Mouse (Mus musculus): ENCODE measurements at regions not wholly inside any gene's neighbourhood (a gene's known extent, or its start where the extent isn't known, plus 50 kb on each side); places are given as distances from the start of the nearest gene placed in this dataset.

DNA sequence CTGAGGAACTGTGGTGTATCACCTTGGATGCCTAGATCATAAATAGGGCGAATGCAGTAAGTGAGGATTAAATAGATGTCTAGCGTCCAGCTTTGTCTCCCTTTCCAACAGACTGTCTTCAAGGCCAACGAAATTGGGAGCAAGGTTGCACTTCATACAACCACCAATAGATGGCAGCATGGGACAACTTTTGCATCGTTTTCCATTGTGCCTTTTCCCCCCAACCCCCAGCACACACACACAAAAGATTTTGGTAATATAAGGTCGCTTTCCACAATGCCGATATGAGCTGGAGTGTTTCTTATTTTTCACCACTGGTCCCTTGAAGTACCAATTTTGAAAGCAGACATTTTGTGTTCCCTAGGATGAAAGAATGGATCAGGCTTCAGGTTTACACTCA, 304.7 kb downstream of the BC048507 start:
- peak; percentile 54 to 90 for DNase-seq (ENCODE audit: low spot score in 2 of 2)

DNA sequence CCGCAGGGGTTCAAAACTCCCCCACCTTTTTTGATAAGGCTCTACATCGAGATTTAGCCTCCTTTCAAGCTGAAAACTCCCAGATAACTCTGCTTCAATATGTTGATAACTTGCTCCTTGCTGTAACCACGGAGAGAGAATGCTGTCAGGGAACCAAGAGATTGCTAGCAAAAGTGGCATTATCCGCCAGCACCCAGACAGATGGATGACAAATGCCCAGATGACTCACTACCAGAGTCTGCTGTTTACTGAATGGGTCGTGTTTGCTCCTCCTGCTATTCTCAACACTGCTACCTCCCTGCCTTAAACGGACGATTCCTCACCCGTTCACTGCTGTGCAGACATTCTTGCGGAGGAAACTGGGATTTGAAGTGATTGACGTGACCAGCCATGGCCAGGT, 310.3 kb downstream of the BC048507 start:
- peak; percentile 62 to 78 for DNase-seq (ENCODE audit: low spot score in 2 of 2)

Measured in layer of hippocampus, adult 18-20 months (tissue).